Mouse (Mus musculus): ENCODE measurements around the gene Atp11a.

The Atp11a gene

DNA sequence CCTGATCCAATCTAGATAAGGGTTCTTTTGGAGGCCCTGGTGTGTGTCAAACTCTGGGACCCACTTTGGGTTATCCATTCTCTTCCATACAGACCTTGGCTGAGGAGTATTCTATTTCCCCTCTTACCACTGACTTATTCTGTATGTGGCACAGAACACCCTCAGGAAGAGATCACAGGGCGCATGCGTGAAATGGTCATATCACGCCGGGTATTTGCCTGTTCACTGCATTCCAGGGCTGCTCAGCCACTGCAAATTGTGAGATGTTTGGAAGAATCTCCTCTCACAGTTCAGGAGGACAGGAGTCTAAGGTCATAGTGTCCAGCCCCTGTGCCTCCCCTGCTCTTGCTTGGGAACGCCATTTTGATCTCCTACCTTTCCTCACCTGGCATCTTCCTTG lies 113.8 kb downstream of the Atp11a start:
- no peak for DNase-seq (ENCODE audit: extremely low read depth, low read depth, low spot score)

DNA sequence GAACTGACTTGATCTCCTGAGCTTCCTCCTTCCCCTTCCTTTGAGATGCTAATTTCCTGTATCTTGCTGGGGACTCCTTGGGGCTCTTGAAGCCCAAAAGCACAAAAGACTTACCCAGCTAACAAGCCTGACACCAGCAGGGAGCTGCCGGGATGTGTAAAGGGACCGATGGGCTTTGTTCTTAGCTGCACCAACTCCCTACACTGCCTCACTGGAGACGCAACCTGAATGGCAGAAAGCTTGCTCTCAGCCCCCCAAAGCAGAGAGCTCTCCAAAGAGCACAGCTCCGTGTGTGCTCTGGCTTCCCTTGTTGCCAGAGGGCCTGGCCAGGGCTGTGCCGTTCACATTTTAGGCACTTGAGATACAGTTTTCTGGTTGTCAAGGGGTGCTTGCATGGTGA lies 114.6 kb downstream of the Atp11a start:
- no peak for DNase-seq (ENCODE audit: extremely low read depth, low read depth, low spot score)

DNA sequence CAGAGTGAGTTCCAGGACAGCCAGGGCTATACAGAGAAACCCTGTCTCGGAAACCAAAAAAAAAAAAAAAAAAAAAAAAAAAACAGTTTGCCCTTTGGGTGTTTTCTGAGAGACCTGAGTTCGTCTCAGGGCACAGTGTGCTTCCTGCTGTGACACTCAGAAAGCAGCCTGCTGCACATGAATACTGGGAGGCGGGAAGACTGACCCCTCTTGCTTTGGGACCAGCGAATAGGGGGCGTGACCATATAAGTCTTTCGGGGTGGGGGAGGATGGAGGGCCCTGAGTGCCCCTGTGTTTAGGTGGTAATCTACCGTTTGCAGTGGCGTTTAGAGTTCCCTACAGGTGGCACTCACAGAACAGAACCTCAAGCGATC lies 116.2 kb downstream of the Atp11a start:
- DNase-seq (ENCODE audit: extremely low read depth, low read depth, low spot score) = no peak

DNA sequence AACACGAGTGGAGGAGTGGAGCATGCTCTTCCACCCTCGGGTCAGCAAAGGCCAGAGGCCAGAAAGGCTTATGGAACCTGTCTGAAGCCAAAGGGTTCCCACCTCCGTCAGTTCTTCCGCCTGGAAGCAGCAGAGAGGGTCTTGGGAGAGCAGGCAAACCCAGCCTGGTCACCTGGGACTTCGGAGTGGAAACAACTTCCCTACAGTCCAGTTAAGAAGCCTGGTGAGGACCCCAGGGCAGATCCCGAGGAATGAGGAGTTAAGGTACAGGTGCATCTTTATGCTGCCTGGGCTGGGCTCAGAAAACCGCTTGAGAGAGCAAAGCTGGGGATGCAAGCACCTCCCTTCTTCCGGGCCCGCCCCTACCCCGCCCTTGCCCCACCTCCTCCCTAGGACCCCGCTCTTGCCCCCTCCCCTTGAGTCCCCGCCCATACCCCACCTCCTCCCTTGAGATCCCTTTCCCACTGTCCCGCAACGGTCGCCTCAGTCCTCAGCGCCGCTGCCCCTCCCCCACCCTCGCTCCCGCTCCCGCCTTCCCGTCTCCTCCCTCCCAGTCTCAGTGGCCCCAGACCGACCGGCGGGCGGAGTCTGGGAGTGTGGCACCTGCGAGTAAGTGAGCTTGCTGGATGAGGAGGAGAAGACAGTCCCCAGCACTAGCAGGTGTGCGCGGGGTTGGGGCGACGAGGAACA lies 116.7 kb downstream of the Atp11a start, which contains the start of gene Mcf2l:
TSS of gene Mcf2l (plus strand) at position 450 of the 690 bp plus-strand sequence.
- DNase-seq (ENCODE audit: extremely low read depth, low read depth, low spot score) = no peak

DNA sequence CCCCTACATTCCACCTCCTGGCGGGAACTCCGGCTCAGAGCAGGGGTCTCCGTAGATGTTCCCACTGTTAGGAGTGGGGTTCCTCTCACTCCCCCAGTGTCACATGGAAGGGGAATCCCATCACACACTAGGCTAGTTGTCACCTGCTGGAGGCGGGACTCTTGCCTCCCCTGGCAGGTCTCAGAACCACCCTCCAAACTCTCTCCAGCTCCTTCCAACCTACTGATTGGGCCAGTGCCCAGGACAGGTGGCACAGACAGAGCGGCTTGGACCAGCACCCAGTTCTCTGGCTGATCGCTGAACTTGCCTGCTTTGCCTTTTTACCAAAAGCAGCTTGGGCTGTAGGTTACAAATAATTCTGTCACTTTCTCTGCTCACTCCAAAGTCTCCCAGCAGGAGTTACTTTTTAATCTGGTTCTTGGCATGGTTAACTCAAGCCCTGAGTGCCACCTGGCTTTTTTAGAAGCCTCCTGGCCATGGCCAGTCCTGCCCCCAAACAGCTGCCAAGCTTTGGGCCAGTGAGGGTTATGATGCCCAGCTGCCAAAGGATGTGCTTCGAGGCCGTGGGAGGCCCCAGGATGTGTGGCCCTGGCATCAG lies 117.5 kb downstream of the Atp11a start:
- DNase-seq (ENCODE audit: extremely low read depth, low read depth, low spot score) = no peak

DNA sequence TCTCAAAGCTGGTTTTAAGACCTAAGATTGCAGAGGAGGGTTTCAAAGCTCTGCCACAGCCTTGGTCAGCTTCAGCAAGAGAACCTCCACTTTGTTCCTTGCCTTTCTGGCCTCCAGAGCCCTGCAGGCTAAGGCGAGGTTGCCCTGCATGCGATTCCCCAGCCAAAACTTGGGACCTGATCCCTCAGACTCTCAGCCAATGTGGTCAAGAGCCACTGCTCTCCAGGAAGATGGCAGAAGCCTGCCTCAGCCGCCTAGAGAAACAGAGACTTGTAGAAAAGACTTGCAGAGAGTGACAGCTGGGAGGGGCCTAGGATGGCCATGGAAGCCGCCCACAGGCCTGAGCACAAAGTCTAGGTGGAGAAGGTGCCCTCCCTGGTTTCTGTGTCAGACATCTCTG lies 118.2 kb downstream of the Atp11a start:
- DNase-seq (ENCODE audit: extremely low read depth, low read depth, low spot score) = no peak

DNA sequence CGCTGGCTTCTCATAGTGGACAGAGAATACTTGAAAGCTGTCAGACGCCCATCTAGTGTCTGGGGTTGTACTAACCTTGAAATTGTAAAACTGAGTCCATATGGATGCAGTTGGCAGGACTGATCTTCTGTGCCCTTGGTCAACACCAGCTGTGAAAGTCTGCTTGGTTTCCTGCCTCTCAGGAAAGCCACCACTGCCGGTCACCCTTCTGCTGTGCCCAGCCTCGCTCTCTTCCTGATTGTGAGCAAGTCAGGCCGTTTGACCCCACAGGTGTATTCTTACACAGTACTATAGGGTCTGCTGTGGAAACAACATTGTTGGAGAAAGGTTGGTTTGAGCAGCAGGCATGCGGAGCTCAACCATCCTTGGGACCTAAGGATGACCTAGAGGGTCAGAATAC lies 120.3 kb downstream of the Atp11a start:
- no peak for DNase-seq (ENCODE audit: extremely low read depth, low read depth, low spot score)

DNA sequence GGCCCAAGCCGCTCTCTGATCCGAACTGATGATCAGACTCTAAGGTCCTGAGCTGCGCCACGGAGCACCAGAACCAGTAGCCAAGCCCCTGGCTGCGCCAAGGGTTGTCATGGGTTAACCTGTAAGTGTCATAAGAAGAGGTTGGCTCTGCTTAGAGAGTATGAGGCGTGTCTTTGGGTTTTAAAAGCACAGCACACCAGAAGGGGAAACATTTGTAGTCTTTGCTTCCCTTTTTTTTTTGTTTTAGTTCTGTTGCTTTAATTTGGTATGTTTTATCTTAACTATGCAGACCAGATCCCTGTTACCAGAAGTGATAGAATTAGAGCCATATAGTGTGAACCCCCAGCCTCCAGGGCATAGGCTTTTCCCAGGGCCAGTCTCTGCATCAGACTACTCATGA lies 123.3 kb downstream of the Atp11a start:
- no peak for DNase-seq (ENCODE audit: extremely low read depth, low read depth, low spot score)

DNA sequence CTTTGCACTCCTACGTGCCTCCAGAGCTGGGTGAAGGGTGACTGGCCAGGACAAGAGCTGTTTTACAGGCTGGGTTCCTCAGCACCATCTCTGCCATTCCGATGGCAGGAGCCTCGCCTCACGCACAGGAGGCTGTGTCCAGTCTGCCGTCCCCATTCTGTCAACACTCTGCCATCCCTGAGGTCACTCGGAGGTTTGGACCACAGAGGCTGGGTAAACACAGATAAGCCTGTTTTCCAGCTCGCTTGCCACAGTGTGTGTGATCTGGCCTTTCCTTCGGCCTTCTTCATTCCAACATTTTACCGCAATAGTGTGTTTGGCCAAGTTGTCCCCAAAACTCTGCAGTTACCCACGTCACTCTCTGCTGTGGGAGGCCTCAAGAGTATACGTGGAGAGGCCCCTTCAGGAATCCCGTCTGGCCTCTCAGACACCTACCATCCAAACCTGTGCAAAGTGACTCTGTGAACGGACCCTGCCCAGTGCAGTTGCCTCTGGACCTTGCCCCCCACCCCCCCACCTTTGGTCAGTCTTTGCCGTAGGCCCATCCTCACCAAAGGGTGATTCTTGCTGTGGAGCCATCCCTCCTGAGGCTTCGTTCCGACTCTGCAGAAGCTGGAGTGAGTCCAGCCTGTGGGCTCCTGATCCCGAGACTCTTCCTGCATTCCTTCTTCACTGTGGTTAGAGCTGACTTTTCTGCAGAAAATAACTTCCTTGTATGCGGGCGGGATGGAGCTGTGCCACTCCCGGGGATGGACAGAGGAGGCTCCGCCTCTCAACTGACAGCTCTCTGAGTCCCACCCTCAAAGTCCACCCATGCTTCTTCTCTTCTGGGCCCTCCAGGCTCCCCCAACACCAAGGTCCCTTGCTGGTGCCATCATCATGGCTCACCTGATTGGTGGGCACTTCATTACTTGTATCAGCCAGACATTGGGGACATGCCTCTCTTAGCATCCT lies 126.5 kb downstream of the Atp11a start:
- no peak for DNase-seq (ENCODE audit: extremely low read depth, low read depth, low spot score)

DNA sequence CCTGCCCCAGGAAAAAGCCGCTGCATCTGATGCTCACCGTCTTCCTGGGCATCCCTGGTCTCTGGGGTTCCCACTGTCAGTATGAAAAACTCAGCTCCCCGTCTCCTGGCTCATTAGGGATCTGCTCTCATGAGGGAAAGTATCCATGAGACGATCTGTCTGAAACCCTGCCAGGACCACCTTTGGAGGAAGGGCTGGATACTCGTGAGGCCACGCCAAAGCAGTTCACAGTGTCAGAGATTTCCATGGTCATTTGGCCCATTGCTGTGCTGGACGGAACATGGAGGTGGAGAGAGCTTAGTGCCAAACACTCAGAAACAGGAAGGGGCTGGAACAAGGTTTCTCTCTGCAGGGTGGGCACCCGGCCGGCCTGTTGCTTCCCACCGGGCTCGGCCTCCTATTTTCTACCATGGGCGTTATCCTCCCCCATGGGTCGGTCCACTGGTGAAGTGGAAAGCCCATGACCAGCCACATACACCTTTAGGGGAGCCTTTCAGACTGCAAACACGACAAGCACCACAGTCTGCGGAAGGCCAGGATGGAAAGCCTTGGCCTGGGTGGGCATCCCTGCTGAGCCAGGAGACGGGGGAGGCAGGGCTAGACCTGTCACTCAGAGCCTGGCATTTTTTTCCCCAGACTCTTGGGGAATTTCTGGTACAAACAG lies 131.1 kb downstream of the Atp11a start:
- no peak for DNase-seq (ENCODE audit: extremely low read depth, low read depth, low spot score)

DNA sequence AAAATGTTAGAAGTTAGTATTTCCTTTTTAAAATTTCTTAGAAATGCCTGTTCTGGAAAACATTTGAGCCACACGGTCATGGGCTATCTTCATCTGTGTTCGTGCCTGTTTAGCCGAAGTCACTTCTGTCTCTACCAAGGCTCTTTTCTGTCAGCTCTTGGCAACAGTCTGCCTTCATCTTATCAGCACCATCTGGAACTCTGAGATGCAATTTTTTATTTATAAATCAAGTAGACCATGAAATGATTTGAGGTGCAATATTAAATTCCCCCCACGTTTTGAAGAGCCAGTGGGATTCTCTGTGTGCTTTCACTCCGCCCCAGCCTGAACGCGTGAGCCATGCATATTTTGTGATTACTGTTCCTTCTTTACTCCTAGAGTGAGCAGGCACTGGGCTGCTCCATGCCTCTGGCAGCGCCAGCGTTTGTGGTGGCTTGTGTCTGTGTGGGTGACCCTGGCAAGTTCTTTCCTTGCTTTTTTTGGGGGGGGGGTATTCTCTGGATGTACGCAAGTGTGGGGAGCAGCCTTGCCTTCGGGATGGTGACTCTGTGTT lies 132.3 kb downstream of the Atp11a start:
- no peak for DNase-seq (ENCODE audit: extremely low read depth, low read depth, low spot score)

DNA sequence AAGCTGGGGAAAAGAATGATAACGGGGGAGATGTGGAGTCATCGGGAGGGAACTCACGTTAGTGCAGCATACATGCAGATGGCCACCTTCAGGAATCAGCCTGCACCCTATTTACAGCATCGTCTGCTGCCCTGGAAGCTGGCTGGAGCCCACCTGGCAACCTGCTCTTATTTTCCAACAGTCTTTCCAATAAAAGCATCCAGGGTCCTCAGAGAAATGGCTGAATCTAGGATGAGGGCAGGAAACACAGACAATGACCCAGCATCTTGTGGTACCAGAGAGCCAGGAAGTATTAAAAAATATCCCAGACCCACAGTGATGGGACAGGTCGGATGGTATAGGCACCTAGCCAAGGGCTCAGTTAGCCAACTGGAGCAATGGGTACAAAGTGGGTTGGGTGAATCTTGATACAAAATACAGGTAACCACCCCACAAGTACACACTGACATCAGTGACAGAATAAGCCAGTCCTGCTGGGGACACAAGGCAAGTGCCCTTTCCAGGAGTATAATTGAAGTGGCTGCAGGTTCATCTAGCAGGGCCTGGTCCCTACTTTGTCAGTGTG lies 136.2 kb downstream of the Atp11a start:
- DNase-seq (ENCODE audit: extremely low read depth, low read depth, low spot score) = no peak

DNA sequence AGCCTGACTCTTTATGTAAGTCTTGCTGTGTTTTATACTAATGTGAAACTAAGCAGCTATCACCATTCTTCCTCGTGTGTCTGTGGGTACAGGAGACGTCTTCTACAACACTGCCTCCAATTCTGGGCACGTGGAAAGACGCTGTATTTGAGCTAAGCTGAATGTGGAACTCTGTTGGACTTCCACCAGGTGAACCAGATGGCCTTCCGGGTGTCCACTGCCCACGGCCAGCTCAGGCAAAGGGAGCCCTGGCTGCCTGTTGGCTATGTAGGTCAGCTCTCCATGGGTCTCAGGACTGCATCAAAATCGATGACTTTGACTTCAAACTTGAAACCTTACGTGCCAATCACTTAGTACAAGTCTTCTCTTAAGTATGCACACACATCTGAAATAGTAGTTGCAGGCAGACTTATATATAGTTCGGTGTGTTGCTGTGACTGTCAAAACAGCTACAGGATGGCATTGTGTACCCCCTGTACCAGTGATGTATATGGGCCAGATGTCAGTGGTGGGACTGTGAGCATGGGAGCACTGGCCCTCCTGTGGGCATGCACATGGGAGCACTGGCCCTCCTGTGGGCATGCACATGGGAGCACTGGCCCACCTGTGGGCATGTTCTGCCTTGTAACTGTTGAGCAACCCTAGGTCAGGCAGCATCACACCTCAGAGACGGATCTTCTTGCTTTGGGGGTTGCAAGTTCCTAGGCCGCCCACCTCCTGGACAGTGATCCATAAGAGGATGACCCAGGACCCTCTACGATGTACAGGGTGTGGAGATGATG lies 137.2 kb downstream of the Atp11a start:
- no peak for DNase-seq (ENCODE audit: extremely low read depth, low read depth, low spot score)

DNA sequence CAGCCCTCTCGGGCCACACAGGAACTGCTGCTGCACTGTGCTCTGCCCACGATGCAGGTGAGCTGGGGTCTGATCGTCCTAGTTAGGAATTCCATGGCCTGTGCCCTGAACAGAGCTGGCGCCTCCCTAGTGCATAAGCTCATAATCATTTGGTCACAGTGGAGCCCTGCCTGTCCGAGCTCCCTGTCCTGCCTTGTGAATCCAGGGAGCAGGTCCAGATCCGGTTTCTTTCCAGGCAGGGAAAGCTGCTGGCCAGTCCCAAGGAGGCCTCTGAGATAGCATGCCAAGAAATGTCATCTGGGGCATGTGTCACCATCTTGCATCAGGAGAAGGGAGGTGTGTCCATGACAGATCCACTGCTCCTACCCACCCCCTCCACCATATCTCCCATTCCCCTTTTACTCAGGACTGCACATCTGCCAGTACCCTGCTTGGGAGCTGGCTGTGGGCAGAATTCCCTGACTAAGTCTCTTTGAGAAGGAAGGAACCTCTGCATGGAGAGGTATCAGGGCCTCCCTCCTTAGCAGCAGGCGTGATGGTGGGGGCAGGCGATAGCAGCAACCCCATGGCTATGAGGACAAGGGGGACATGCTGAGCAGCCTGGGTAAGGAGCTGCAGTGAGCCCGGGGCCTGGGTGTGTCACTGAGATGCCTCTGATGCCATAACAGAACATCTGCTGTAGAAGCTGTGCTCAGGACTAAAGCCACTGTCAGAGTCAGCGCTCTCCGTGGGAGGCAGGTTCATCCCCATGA lies 138.1 kb downstream of the Atp11a start:
- DNase-seq (ENCODE audit: extremely low read depth, low read depth, low spot score) = peak; percentile 10

DNA sequence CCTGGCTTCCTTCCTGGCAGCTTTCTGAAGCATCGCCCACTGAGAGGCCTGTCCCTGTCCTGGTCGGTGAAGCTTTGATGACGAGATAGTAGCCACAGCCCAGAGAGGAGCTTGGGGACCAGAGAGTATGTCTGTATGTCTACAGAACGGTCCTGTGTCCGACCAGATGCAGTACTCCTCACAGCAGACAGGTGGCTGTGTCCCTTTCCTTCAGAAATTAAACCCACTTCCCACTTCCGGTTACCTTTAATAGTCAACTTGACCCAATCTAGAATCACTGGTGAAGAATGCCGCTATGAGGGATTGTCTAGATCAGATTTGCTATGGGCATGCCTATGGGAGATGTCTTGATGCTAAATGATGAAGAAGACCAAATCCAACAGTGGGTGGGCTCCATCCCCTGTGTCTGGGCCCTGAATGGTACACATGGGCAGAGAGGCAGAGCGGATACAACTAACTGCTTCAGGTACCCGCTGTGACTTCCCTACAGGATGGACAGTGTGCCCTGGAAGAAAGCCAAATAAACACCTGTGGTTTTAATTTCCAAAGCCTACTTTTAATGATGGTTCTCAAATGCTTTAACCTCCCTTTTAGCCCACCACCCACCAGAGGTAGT lies 138.8 kb downstream of the Atp11a start:
- DNase-seq (ENCODE audit: extremely low read depth, low read depth, low spot score) = no peak

DNA sequence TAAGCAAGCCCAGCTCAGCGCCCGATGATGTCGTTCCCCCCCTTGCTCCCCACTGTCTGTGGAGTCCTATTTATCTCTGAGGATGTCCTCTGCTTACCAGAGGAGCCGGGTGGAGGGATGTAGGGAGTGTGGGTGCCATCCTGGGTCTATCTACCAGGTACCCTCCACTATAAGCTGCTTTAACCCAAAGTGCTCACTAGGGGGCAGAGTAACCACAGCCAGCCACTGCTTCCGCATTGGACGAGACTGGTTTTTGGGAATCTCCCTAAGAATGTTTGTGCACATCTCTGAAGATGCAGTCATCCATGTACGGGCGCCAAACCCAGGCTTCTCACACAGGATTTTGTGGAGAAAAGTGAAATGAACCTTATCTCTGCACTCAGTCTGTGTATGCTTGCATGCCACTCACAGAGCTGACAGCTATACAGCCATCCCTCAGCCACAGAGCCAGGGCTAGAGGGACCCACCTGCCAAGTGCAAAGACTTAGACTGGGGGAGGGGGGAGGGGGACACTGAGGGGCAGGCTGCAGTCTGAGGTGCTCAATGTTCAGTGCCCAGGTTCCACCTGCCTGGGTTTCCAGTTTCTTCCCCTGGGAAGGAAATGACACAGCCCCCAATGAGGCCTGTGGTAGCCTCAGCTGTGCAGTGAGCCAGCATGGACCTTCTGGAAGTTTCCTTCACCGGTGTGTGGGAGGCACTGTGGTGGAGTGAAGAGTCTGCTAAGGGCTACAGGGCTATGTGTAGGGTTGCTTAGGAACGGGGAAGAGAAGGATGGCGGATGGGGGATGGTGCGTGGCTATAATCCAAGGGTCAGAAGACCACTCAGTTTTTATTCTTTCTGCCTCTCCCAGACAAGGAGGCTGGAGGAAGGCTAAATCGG lies 139.9 kb downstream of the Atp11a start:
- DNase-seq (ENCODE audit: extremely low read depth, low read depth, low spot score) = no peak

DNA sequence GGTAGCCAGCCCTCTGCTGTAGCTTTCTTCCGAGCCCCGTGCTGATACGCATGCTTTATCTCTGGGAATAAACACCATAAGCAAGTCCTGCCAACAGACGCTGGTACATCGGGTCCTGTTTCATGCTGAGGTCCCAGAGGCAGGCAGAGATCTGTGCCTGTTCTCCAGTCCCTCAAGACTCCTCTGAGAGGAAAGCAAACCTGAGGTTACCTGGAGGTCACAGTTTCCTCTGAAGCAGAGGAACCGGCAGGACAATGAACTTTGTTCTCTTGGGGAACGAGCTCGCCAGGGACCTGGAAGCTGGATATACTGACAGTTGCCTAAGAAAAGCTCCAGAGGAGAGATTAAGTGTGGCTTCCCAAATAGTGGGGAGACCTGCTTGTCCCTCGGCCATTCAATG lies 141.0 kb downstream of the Atp11a start:
- DNase-seq (ENCODE audit: extremely low read depth, low read depth, low spot score) = no peak
